Mouse (Mus musculus): Measurements from ENCODE around the gene Upb1. TPM values are rescaled to one million over a fixed set of nuclear protein-coding genes. Genes with fewer than 3 reads are reported as not detected.
A peak's percentile ranks its signal among the peaks of the same experiment; 100 is the strongest.
"Not testable (repeated sequence)": the region's sequence is repeated elsewhere in the genome, so short reads cannot be mapped to it uniquely, and the experiment has no call there.

The Upb1 gene
- 0.13 and 0.15 TPM in 2 replicates for polyA plus RNA-seq (2014; fragmentation: Nextera tagmentation; extraction: Ambion mirVana)

- no peak for ATAC-seq (ENCODE audit: low read depth)
- Histone ChIP-seq H3K27ac (ENCODE audit: low read depth, low read length) (no peak within 1 kb of the TSS), H3K9me3 (ENCODE audit: control insufficient read depth, low read length) (no peaks in the 10 kb centered on the region), H3K27me3 (ENCODE audit: control insufficient read depth, insufficient read depth, low read length) (no peaks in the 10 kb centered on the region), H3K4me3 (ENCODE audit: low read depth, low read length) (no peak within 1 kb of the TSS), H3K9ac (replicated peaks; ENCODE audit: low read depth, low read length) (no peak within 1 kb of the TSS), H3K36me3 (ENCODE audit: control insufficient read depth, insufficient read depth, low read length) (no peaks in the 10 kb centered on the region), H3K4me1 (ENCODE audit: control insufficient read depth, insufficient read depth, low read length) (no peaks in the 10 kb centered on the region), H3K4me2 (ENCODE audit: low read depth, low read length) (no peak within 1 kb of the TSS)
- 85% methylated on average over 4 of the region's 4 CpGs for WGBS
These were observed at the start of gene Upb1 for GRCm38 (mm10) chr10:75400958-75401357. Gene Upb1 (plus strand): TSS chr10:75401115.

DNA sequence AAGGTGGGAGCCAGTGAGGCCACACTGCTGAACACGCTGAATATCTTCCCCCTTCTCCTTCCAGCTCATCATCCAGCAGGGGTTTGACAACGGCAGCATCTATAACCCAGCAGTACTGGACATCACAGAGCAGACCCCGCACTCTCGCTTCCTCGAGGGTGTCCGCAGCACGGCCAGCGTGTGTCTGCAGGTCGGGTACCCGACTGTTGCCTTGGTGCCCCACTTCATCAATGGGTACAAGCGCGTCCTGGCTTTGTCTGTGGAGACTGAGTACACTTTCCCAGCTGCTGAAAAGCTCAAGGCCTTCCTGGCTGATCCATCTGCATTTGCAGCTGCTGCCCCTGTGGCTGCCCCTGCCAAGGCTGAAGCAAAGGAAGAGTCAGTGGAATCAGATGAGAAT, 48.4 kb upstream of the Upb1 start:
- WGBS = 97% methylated on average over 12 of the region's 12 CpGs
- H3K4me2 ChIP-seq (ENCODE audit: low read depth, low read length) = no peak overlapping the region
- no peaks in the 10 kb centered on the region for H3K36me3 ChIP-seq (ENCODE audit: control insufficient read depth, insufficient read depth, low read length)
- H3K9me3 ChIP-seq (ENCODE audit: control insufficient read depth, low read length) = no peaks in the 10 kb centered on the region
- no peak overlapping the region for H3K27ac ChIP-seq (ENCODE audit: low read depth, low read length)
- H3K4me3 ChIP-seq (ENCODE audit: low read depth, low read length) = no peak overlapping the region
- H3K9ac ChIP-seq (replicated peaks; ENCODE audit: low read depth, low read length) = no peak overlapping the region
- H3K27me3 ChIP-seq (ENCODE audit: control insufficient read depth, insufficient read depth, low read length) = no peaks in the 10 kb centered on the region
- no peak for ATAC-seq (ENCODE audit: low read depth)
- H3K4me1 ChIP-seq (ENCODE audit: control insufficient read depth, insufficient read depth, low read length) = no peaks in the 10 kb centered on the region

GRCm38 (mm10) chr10:75353838-75354241, 47.1 kb upstream of the Upb1 start:
- not testable (repeated sequence) for H3K36me3 ChIP-seq (ENCODE audit: control insufficient read depth, insufficient read depth, low read length); H3K27ac ChIP-seq (ENCODE audit: low read depth, low read length); H3K9me3 ChIP-seq (ENCODE audit: control insufficient read depth, low read length); H3K4me3 ChIP-seq (ENCODE audit: low read depth, low read length); H3K4me1 ChIP-seq (ENCODE audit: control insufficient read depth, insufficient read depth, low read length); H3K27me3 ChIP-seq (ENCODE audit: control insufficient read depth, insufficient read depth, low read length); ATAC-seq (ENCODE audit: low read depth); H3K9ac ChIP-seq (replicated peaks; ENCODE audit: low read depth, low read length); H3K4me2 ChIP-seq (ENCODE audit: low read depth, low read length)
- WGBS = 71% methylated on average over 7 of the region's 9 CpGs

- Histone ChIP-seq H3K4me1 (ENCODE audit: control insufficient read depth, insufficient read depth, low read length) (no peaks in the 10 kb centered on the region), H3K4me2 (ENCODE audit: low read depth, low read length) (no peak overlapping the region), H3K36me3 (ENCODE audit: control insufficient read depth, insufficient read depth, low read length) (no peaks in the 10 kb centered on the region), H3K27me3 (ENCODE audit: control insufficient read depth, insufficient read depth, low read length) (no peaks in the 10 kb centered on the region), H3K9ac (replicated peaks; ENCODE audit: low read depth, low read length) (no peak overlapping the region), H3K4me3 (ENCODE audit: low read depth, low read length) (no peak overlapping the region), H3K9me3 (ENCODE audit: control insufficient read depth, low read length) (no peaks in the 10 kb centered on the region), H3K27ac (ENCODE audit: low read depth, low read length) (no peak overlapping the region)
- no peak for ATAC-seq (ENCODE audit: low read depth)
- 91% methylated on average over 4 of the region's 4 CpGs for WGBS
These were observed 45.6 kb upstream of the Upb1 start for GRCm38 (mm10) chr10:75355341-75355740.

- H3K4me2 ChIP-seq (ENCODE audit: low read depth, low read length); H3K36me3 ChIP-seq (ENCODE audit: control insufficient read depth, insufficient read depth, low read length); H3K27me3 ChIP-seq (ENCODE audit: control insufficient read depth, insufficient read depth, low read length); H3K9ac ChIP-seq (replicated peaks; ENCODE audit: low read depth, low read length); H3K4me3 ChIP-seq (ENCODE audit: low read depth, low read length); H3K9me3 ChIP-seq (ENCODE audit: control insufficient read depth, low read length); H3K4me1 ChIP-seq (ENCODE audit: control insufficient read depth, insufficient read depth, low read length): not testable (repeated sequence)
- H3K27ac ChIP-seq (ENCODE audit: low read depth, low read length) = peak overlapping the region; percentile 44; the same call in 1 of the 2 replicates
- 5% methylated on average over 1 of the region's 1 CpGs for WGBS
- peak; percentile 79; the same call in 1 of the 2 replicates for ATAC-seq (ENCODE audit: low read depth)
These were observed 36.7 kb upstream of the Upb1 start for GRCm38 (mm10) chr10:75364214-75364690.

DNA sequence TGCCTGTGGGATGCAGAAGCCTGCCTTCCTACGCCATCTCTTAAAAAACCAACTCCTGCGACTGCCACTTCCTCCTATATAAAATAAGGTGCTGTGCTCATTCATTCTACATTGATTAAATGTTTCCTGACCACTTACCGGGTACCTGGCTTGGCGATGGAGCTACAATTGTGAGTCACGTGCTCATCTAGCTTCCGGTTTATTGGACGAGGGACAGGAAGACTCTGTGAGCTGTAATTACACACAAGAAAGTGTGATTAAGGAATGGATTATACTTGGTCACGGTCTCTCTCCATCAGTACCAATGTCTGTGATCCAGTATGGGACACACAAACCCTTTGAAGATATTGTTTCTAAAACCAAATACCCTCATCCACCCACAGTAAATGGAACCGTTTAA, 36.1 kb upstream of the Upb1 start:
- ATAC-seq (ENCODE audit: low read depth) = no peak
- H3K9me3 ChIP-seq (ENCODE audit: control insufficient read depth, low read length) = no peaks in the 10 kb centered on the region
- no peaks in the 10 kb centered on the region for H3K27me3 ChIP-seq (ENCODE audit: control insufficient read depth, insufficient read depth, low read length)
- no peak overlapping the region for H3K4me3 ChIP-seq (ENCODE audit: low read depth, low read length)
- no peak overlapping the region for H3K27ac ChIP-seq (ENCODE audit: low read depth, low read length)
- H3K4me1 ChIP-seq (ENCODE audit: control insufficient read depth, insufficient read depth, low read length) = peaks cover 6% of the 10 kb centered on the region; the same call in 1 of the 2 replicates
- no peak overlapping the region for H3K9ac ChIP-seq (replicated peaks; ENCODE audit: low read depth, low read length)
- H3K36me3 ChIP-seq (ENCODE audit: control insufficient read depth, insufficient read depth, low read length) = no peaks in the 10 kb centered on the region
- WGBS = 77% methylated on average over 9 of the region's 9 CpGs
- no peak overlapping the region for H3K4me2 ChIP-seq (ENCODE audit: low read depth, low read length)

DNA sequence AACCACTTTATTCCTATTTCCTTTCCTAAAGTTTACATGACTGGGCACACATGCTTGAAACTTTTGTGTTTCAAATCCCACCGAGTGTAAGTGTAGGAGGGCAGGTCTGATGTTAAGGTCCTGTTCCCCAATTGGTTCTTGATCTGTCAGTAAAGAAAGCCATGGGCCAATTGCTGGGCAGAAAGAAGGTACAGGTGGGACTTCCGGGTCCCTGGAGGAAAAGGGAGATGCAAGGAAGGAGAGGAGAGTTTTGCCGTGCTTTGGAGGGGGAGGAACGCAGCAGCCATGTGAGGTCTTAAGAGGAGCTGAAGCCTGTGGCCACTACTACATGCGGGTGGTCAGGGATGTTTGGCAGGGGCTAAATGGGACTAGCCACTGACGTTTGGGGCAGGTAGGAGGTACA, 35.7 kb upstream of the Upb1 start:
- Histone ChIP-seq H3K9ac (replicated peaks; ENCODE audit: low read depth, low read length) (no peak overlapping the region), H3K27ac (ENCODE audit: low read depth, low read length) (no peak overlapping the region), H3K36me3 (ENCODE audit: control insufficient read depth, insufficient read depth, low read length) (no peaks in the 10 kb centered on the region), H3K9me3 (ENCODE audit: control insufficient read depth, low read length) (no peaks in the 10 kb centered on the region), H3K4me2 (ENCODE audit: low read depth, low read length) (no peak overlapping the region), H3K27me3 (ENCODE audit: control insufficient read depth, insufficient read depth, low read length) (no peaks in the 10 kb centered on the region), H3K4me1 (ENCODE audit: control insufficient read depth, insufficient read depth, low read length) (peaks cover 6% of the 10 kb centered on the region; the same call in 1 of the 2 replicates), H3K4me3 (ENCODE audit: low read depth, low read length) (no peak overlapping the region)
- 64% methylated on average over 6 of the region's 6 CpGs for WGBS
- no peak for ATAC-seq (ENCODE audit: low read depth)

DNA sequence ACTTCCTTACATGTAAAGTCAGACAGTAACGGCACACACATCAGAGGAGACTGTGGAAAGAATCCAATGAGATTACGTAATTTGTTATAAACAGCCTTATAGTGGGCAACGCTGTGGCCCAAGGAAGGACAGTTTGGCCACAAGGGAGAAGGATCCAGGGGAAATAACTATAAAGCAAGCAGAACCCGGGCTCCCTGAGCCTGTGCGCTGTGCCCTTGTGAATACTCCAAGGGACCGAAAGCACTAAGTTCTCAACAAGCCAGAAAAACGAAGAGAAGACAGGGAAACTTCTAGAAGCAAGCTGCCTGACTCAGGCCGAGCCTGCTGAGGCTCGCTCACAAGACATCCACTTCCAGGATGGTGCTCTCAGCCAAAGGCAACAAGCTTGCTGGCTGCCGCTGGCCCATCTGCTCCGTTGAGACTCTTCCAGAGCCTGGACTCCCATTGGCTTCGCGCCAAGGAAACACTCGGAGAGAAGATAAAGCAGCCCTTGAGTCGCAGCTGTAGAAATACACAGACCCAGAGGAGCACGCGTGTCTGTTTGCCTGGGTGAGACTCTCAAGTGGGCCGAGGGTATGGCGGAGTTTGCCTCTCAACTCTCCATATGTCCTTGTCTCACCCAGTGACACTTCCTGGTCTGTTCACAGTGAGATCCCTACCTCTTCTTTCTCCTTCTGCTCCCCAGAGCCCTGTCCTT, 27.1 kb upstream of the Upb1 start:
- H3K27ac ChIP-seq (ENCODE audit: low read depth, low read length); H3K4me1 ChIP-seq (ENCODE audit: control insufficient read depth, insufficient read depth, low read length); H3K4me2 ChIP-seq (ENCODE audit: low read depth, low read length); H3K27me3 ChIP-seq (ENCODE audit: control insufficient read depth, insufficient read depth, low read length); H3K9me3 ChIP-seq (ENCODE audit: control insufficient read depth, low read length); H3K36me3 ChIP-seq (ENCODE audit: control insufficient read depth, insufficient read depth, low read length); H3K4me3 ChIP-seq (ENCODE audit: low read depth, low read length); H3K9ac ChIP-seq (replicated peaks; ENCODE audit: low read depth, low read length): not testable (repeated sequence)
- peak; percentile 60; the same call in 1 of the 2 replicates for ATAC-seq (ENCODE audit: low read depth)
- 68% methylated on average over 12 of the region's 19 CpGs for WGBS

- ATAC-seq (ENCODE audit: low read depth) = no peak
- no peak overlapping the region for H3K9ac ChIP-seq (replicated peaks; ENCODE audit: low read depth, low read length)
- H3K4me1 ChIP-seq (ENCODE audit: control insufficient read depth, insufficient read depth, low read length) = no peaks in the 10 kb centered on the region
- H3K4me2 ChIP-seq (ENCODE audit: low read depth, low read length) = no peak overlapping the region
- H3K27me3 ChIP-seq (ENCODE audit: control insufficient read depth, insufficient read depth, low read length) = no peaks in the 10 kb centered on the region
- H3K36me3 ChIP-seq (ENCODE audit: control insufficient read depth, insufficient read depth, low read length) = no peaks in the 10 kb centered on the region
- WGBS = 81% methylated on average over 10 of the region's 10 CpGs
- no peak overlapping the region for H3K27ac ChIP-seq (ENCODE audit: low read depth, low read length)
- no peak overlapping the region for H3K4me3 ChIP-seq (ENCODE audit: low read depth, low read length)
- H3K9me3 ChIP-seq (ENCODE audit: control insufficient read depth, low read length) = no peaks in the 10 kb centered on the region
These were observed 22.2 kb upstream of the Upb1 start for GRCm38 (mm10) chr10:75378688-75379087.
